Mouse (Mus musculus): Measurements from ENCODE around the gene Epb42. TPM values are rescaled to one million over a fixed set of nuclear protein-coding genes. Genes with fewer than 3 reads are reported as not detected.
A peak's percentile ranks its signal among the peaks of the same experiment; 100 is the strongest.

The Epb42 gene
- polyA plus RNA-seq, 1 experiment from 2014 or later = 1.4 TPM

DNA sequence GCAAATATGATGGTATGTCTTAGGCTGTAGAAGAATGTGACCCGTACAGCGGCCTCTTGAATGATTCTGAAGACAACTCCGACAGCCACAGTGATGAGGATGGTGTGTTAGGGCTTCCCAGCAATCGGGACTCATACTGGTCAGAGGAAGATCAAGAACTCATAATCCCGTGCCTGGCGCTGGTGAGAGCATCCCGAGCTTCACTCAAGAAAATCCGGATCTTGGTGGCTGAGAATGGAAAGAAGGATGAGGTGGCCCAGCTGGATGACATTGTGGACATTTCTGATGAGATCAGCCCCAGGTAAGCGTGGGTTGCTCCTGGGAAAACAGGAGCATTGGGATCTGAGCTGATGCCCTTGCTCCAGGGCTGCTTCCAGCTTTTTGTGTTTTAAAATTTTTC, 24.2 kb downstream of the Epb42 start:
- Histone ChIP-seq H3K27ac (ENCODE audit: low read length) (no peak overlapping the region), H3K36me3 (ENCODE audit: insufficient read depth, low read length) (peaks cover 38% of the 10 kb centered on the region), H3K27me3 (replicated peaks; ENCODE audit: insufficient read depth, low read length) (no peaks in the 10 kb centered on the region), H3K4me2 (replicated peaks; ENCODE audit: low read depth, low read length) (no peak overlapping the region), H3K9ac (replicated peaks; ENCODE audit: low read depth) (no peak overlapping the region), H3K4me1 (ENCODE audit: insufficient read depth, low read depth, low read length) (peaks cover 6% of the 10 kb centered on the region; the same call in 1 of the 2 replicates), H3K4me3 (ENCODE audit: low read depth, low read length) (no peak overlapping the region), H3K9me3 (ENCODE audit: low read length) (no peaks in the 10 kb centered on the region)
- WGBS = 94% methylated on average over 9 of the region's 9 CpGs
- DNase-seq (ENCODE audit: low spot score) (no peak), ATAC-seq (no peak)
- no peak for TF ChIP-seq CTCF (IDR thresholded peaks at IDR 0.05)
- TF ChIP-seq EP300 (IDR thresholded peaks at IDR 0.05) = no peak

DNA sequence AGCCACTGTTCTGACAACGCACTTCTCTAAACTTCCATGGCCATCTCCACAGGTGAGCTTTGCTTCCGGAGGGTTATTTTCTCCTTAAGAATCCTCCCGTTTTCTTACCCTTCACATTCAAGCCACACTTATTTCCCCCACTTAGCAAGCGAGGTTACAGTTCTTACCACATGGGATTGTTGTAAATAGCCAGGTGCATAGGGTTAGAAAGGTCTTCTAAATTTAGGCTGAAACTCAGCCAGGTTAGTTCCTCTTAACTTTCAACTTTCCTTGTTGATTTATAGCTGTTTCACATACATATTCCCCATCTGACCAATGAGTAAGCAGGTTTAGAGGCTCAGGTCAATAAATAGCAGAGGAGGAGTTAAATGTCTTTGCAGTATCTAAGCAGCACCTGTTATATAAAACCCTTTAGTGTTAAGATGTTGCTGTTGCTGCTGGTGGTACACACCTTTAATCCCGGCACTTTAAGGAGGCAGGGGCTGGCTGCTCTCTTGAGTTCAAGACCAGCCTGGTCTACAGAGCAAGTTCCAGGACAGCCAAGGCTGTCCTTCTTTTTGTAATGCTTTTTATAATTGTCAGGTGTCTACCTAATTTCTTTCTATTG, 27.7 kb downstream of the Epb42 start:
- ATAC-seq = no peak
- Histone ChIP-seq H3K9me3 (ENCODE audit: low read length) (no peaks in the 10 kb centered on the region), H3K27ac (ENCODE audit: low read length) (no peak overlapping the region), H3K4me1 (ENCODE audit: insufficient read depth, low read depth, low read length) (peaks cover 6% of the 10 kb centered on the region; the same call in 1 of the 2 replicates), H3K36me3 (ENCODE audit: insufficient read depth, low read length) (peaks cover 22% of the 10 kb centered on the region; the same call in 1 of the 2 replicates), H3K4me3 (ENCODE audit: low read depth, low read length) (peak overlapping the region; percentile 62), H3K9ac (replicated peaks; ENCODE audit: low read depth) (peak overlapping the region; percentile 41), H3K4me2 (replicated peaks; ENCODE audit: low read depth, low read length) (peak overlapping the region; percentile 76), H3K27me3 (replicated peaks; ENCODE audit: insufficient read depth, low read length) (no peaks in the 10 kb centered on the region)
- no peak for DNase-seq (ENCODE audit: low spot score)
- TF ChIP-seq CTCF (IDR thresholded peaks at IDR 0.05) (no peak), EP300 (IDR thresholded peaks at IDR 0.05) (no peak)
- WGBS = 22% methylated on average over 5 of the region's 5 CpGs

DNA sequence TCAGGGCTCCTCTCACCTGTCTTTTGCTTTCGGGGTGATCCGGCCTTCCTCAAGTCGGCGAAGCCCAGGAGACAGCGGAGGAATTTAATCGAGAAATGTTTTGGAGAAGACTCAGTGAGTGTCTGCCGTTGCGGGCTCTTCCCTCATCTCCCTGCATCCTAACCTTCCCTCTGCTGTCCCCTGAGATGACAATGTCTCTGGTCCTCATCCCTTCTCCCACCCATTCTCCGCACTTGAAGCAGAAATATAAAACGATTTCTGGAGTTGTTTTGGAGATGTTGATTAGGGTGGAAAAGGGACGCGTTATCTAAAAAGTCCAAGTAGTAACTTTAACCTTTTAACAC, 28.2 kb downstream of the Epb42 start:
- peak overlapping the region; percentile 41 for H3K9ac ChIP-seq (replicated peaks; ENCODE audit: low read depth)
- peak; percentile 19 for DNase-seq (ENCODE audit: low spot score)
- TF ChIP-seq CTCF (IDR thresholded peaks at IDR 0.05) (no peak), EP300 (IDR thresholded peaks at IDR 0.05) (no peak)
- H3K36me3 ChIP-seq (ENCODE audit: insufficient read depth, low read length) = peaks cover 20% of the 10 kb centered on the region; the same call in 1 of the 2 replicates
- H3K27me3 ChIP-seq (replicated peaks; ENCODE audit: insufficient read depth, low read length) = no peaks in the 10 kb centered on the region
- H3K4me3 ChIP-seq (ENCODE audit: low read depth, low read length) = peak overlapping the region; percentile 62
- H3K9me3 ChIP-seq (ENCODE audit: low read length) = no peaks in the 10 kb centered on the region
- no peak overlapping the region for H3K27ac ChIP-seq (ENCODE audit: low read length)
- peaks cover 6% of the 10 kb centered on the region; the same call in 1 of the 2 replicates for H3K4me1 ChIP-seq (ENCODE audit: insufficient read depth, low read depth, low read length)
- H3K4me2 ChIP-seq (replicated peaks; ENCODE audit: low read depth, low read length) = peak overlapping the region; percentile 76
- no peak for ATAC-seq
- under 1% methylated on average over 12 of the region's 12 CpGs for WGBS

DNA sequence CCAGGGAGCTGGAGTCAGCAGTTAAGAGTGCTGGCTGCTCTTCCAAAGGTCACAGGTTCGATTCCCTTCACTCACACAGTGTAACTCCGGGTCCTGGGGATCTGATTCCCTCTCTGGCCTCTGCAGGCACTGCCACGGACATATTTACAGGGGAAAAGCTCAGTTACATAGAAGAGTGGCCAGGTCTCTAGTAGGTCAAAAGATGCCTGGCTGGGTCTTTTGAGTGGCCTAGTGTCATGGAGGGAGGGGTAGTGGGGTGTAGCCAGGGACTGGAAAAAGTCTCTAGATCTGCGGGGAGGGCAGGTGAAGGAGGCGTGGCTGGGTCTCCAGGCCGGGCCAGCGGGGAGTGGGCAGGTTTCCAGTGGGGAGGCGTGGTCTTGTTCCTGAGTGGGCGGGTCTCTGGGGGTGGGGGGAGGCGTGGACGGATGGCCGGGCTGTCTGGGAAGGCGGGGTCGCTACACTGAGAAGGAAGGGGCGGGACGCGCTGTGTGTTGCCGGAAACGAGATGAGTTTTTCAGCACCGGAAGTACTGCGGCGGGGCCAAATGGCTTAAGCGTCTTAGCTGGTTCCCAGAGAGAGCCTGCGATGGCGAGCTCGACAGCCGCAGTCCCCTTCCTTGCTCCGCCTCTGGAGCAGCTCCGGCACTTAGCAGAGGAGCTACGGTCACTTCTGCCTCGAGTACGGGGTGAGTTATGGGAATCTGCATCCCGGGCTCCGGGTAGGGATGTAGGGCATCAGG, 28.8 kb downstream of the Epb42 start, which contains the start of gene Ccndbp1:
Gene Ccndbp1, plus strand, starts transcription at position 479 of the 739 bp plus-strand sequence.
- Histone ChIP-seq H3K9me3 (ENCODE audit: low read length) (no peaks in the 10 kb centered on the region), H3K27me3 (replicated peaks; ENCODE audit: insufficient read depth, low read length) (no peaks in the 10 kb centered on the region), H3K4me3 (ENCODE audit: low read depth, low read length) (peak within 1 kb of the TSS; percentile 62), H3K27ac (ENCODE audit: low read length) (no peak within 1 kb of the TSS), H3K9ac (replicated peaks; ENCODE audit: low read depth) (peak within 1 kb of the TSS; percentile 41), H3K4me1 (ENCODE audit: insufficient read depth, low read depth, low read length) (peaks cover 6% of the 10 kb centered on the region; the same call in 1 of the 2 replicates), H3K4me2 (replicated peaks; ENCODE audit: low read depth, low read length) (peak within 1 kb of the TSS; percentile 76), H3K36me3 (ENCODE audit: insufficient read depth, low read length) (peaks cover 19% of the 10 kb centered on the region; the same call in 1 of the 2 replicates)
- no peak for TF ChIP-seq CTCF (IDR thresholded peaks at IDR 0.05)
- no peak for TF ChIP-seq EP300 (IDR thresholded peaks at IDR 0.05)
- peak; percentile 98 for DNase-seq (ENCODE audit: low spot score)
- WGBS = 1% methylated on average over 32 of the region's 34 CpGs
- peak; percentile 99 for ATAC-seq

DNA sequence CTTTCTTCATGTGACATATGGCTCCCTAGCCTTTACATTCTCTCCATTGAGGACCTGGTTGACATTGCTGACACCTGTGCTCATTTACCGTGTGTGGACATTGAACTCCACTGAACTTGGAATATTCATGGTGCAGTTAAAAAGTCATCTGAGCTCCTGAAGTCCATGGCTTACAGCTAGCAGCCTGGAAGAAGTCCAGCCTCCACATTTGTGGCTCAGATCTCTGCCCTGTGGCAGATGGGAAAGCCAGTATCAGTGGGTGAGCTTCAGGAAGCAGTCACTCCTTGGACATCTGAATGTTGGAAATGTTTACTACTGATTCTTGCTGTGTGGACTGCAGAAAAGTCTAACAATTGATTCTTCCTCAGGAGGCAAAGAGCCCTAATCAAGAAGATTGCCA, 29.9 kb downstream of the Epb42 start:
- no peak overlapping the region for H3K27ac ChIP-seq (ENCODE audit: low read length)
- ATAC-seq (no peak), DNase-seq (ENCODE audit: low spot score) (no peak)
- no peaks in the 10 kb centered on the region for H3K27me3 ChIP-seq (replicated peaks; ENCODE audit: insufficient read depth, low read length)
- no peaks in the 10 kb centered on the region for H3K9me3 ChIP-seq (ENCODE audit: low read length)
- 76% methylated on average over 1 of the region's 1 CpGs for WGBS
- H3K9ac ChIP-seq (replicated peaks; ENCODE audit: low read depth) = no peak overlapping the region
- TF ChIP-seq EP300 (IDR thresholded peaks at IDR 0.05) (no peak), CTCF (IDR thresholded peaks at IDR 0.05) (no peak)
- H3K4me3 ChIP-seq (ENCODE audit: low read depth, low read length) = no peak overlapping the region
- H3K4me2 ChIP-seq (replicated peaks; ENCODE audit: low read depth, low read length) = no peak overlapping the region
- peaks cover 6% of the 10 kb centered on the region; the same call in 1 of the 2 replicates for H3K4me1 ChIP-seq (ENCODE audit: insufficient read depth, low read depth, low read length)
- peaks cover 10% of the 10 kb centered on the region; the same call in 1 of the 2 replicates for H3K36me3 ChIP-seq (ENCODE audit: insufficient read depth, low read length)

DNA sequence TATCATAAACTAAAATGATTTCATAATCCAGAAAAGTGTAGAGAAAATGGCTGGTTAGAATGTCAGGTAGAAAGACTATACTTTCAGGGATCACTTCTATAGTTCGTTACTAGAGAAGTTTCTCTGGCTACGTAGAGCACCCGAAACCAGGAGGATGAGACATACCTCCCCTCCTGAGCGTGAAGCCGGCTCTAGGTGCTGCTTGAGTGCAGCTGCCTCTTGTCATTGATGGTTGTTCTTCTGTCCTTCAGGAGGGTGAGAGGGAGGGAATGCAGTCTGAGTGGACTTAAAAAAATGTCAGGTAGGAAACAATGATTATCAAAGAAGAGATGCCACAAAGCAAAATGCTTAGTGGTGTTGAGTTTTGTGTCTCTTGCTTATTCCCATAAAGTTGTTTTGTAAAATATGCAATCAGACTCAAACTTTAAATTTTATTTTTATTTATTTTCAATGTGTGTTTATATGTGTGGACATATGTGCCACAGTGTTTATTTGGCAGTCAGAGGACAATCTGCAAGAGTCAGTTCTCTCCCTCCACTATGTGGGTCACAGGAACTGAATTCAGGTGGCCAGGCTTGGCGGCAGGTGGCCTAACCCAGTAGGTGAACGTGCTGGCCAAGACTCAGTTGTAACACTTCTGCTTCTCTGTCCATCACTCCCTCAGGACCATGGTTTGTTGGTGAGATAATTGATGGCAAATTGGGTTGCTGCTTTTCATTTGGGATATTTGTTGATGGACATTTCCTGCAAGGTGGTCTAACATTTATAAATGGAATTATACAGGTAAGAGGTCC, 32.7 kb downstream of the Epb42 start:
- Histone ChIP-seq H3K36me3 (ENCODE audit: insufficient read depth, low read length) (no peaks in the 10 kb centered on the region), H3K27me3 (replicated peaks; ENCODE audit: insufficient read depth, low read length) (no peaks in the 10 kb centered on the region), H3K9me3 (ENCODE audit: low read length) (no peaks in the 10 kb centered on the region), H3K27ac (ENCODE audit: low read length) (no peak overlapping the region), H3K4me1 (ENCODE audit: insufficient read depth, low read depth, low read length) (peaks cover 5% of the 10 kb centered on the region; the same call in 1 of the 2 replicates), H3K4me2 (replicated peaks; ENCODE audit: low read depth, low read length) (no peak overlapping the region), H3K4me3 (ENCODE audit: low read depth, low read length) (no peak overlapping the region), H3K9ac (replicated peaks; ENCODE audit: low read depth) (no peak overlapping the region)
- 81% methylated on average over 7 of the region's 7 CpGs for WGBS
- DNase-seq (ENCODE audit: low spot score) (no peak), ATAC-seq (no peak)
- no peak for TF ChIP-seq EP300 (IDR thresholded peaks at IDR 0.05)
- TF ChIP-seq CTCF (IDR thresholded peaks at IDR 0.05) = no peak
